Comparison of ENCODE assay signal across 20 mouse cellular contexts in the genomic region with DNA sequence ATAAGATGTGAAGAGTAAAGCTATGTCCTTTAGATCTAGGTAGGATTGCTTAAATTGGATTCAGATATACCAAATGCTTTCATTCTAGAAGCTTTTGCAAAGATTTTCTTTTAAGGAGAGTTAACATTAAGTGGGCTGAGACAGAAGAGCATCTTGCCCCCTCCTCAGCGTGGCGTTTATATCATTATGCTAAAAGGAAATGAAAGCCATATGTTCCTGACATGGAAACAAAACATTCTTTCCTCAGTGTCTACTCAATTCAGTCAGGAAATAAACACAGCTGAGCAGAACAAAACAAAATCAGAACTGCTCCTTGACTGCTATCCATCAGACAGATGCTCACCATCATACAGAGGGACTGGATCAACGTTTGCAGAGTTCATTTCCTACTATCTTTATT.
"Had no signal": no experiment of that assay in that cellular context is flagged by ENCODE, and none has a peak within 500 bp of the region (broad histone marks: within the 10 kb centered on the region; RNA-seq: fewer than 3 reads in every experiment).

No protein-coding gene starts in this region.

- DNase-seq: kidney, adult 18-20 months; kidney, adult 9 months; kidney, postnatal 36 days; left cerebral cortex, postnatal 4 days; liver, postnatal 0 days; lung, postnatal 14 days; right cerebral cortex, adult 18-20 months; right cerebral cortex, postnatal 14 days; right cerebral cortex, postnatal 4 days; thymus, postnatal 25 days had no signal

- H3K9ac ChIP-seq: limb, embryonic 12.5 days; limb, embryonic 15.5 days; liver, embryonic 14.5 days; liver, postnatal 0 days; midbrain, embryonic 12.5 days; midbrain, embryonic 15.5 days; neural tube, embryonic 12.5 days; neural tube, embryonic 15.5 days; stomach, embryonic 15.5 days had no signal

- H3K27me3 ChIP-seq: limb, embryonic 12.5 days; limb, embryonic 15.5 days; midbrain, embryonic 12.5 days; midbrain, embryonic 15.5 days; neural tube, embryonic 12.5 days; neural tube, embryonic 15.5 days; stomach, embryonic 15.5 days had no signal

- H3K9me3 ChIP-seq: limb, embryonic 12.5 days; limb, embryonic 15.5 days; midbrain, embryonic 12.5 days; midbrain, embryonic 15.5 days; neural tube, embryonic 12.5 days; neural tube, embryonic 15.5 days; stomach, embryonic 15.5 days had no signal

- ATAC-seq: liver, postnatal 0 days; midbrain, embryonic 15.5 days had no signal

- H3K4me3 ChIP-seq: limb, embryonic 12.5 days; limb, embryonic 15.5 days; midbrain, embryonic 12.5 days; midbrain, embryonic 15.5 days; neural tube, embryonic 12.5 days; neural tube, embryonic 15.5 days; stomach, embryonic 15.5 days had no signal

- H3K4me2 ChIP-seq: limb, embryonic 12.5 days; limb, embryonic 15.5 days; liver, embryonic 11.5 days; midbrain, embryonic 12.5 days; midbrain, embryonic 15.5 days; neural tube, embryonic 12.5 days; neural tube, embryonic 15.5 days; stomach, embryonic 15.5 days had no signal

- H3K4me1 ChIP-seq: limb, embryonic 12.5 days; limb, embryonic 15.5 days; midbrain, embryonic 12.5 days; midbrain, embryonic 15.5 days; neural tube, embryonic 12.5 days; neural tube, embryonic 15.5 days; stomach, embryonic 15.5 days had no signal

- H3K36me3 ChIP-seq: limb, embryonic 12.5 days; limb, embryonic 15.5 days; midbrain, embryonic 12.5 days; midbrain, embryonic 15.5 days; neural tube, embryonic 12.5 days; neural tube, embryonic 15.5 days; stomach, embryonic 15.5 days had no signal

- H3K27ac ChIP-seq: limb, embryonic 12.5 days; limb, embryonic 15.5 days; liver, embryonic 14.5 days; macrophage; midbrain, embryonic 12.5 days; midbrain, embryonic 15.5 days; neural tube, embryonic 12.5 days; neural tube, embryonic 15.5 days; stomach, embryonic 15.5 days had no signal
